Mouse (Mus musculus) intestine, postnatal 0 days (tissue): ENCODE measurements around the gene Rad18. TPM values are rescaled to one million over a fixed set of nuclear protein-coding genes. Genes with fewer than 3 reads are reported as not detected.

Experiments
- ATAC-seq: fragments of 200-750 bp; cut with Nextera tagmentation; 2 replicates; pipeline ENCODE4 v1.8.0; 2017; ENCODE audit warnings: mild to moderate bottlenecking, moderate TSS enrichment, moderate library complexity
- H3K27ac ChIP-seq: fragments of 300-500 bp; sonication (generic); 2 replicates; pipeline ENCODE4 v1.5.1; 2014; ENCODE audit warnings: mild to moderate bottlenecking, low read depth, low read length, moderate library complexity
- H3K27me3 ChIP-seq: fragments of 300-500 bp; sonication (generic); replicated peaks from 2 replicates; pipeline ENCODE4 v1.6.1; 2014; ENCODE audit warnings: low read length, mixed read lengths; ENCODE audit not compliant: control insufficient read depth, insufficient read depth
- H3K36me3 ChIP-seq: fragments of 300-500 bp; sonication (generic); 2 replicates; pipeline ENCODE4 v1.6.1; 2014; ENCODE audit warnings: mild to moderate bottlenecking, moderate library complexity; ENCODE audit not compliant: control insufficient read depth, insufficient read depth
- H3K4me1 ChIP-seq: fragments of 300-500 bp; sonication (generic); replicated peaks from 2 replicates; pipeline ENCODE4 v1.6.1; 2014; ENCODE audit warnings: antibody characterized with exemption, low read length, mixed read lengths; ENCODE audit not compliant: control insufficient read depth, insufficient read depth
- H3K4me2 ChIP-seq: fragments of 300-500 bp; sonication (generic); replicated peaks from 2 replicates; pipeline ENCODE4 v1.6.1; 2014; ENCODE audit warnings: low read depth, mild to moderate bottlenecking, moderate library complexity
- H3K4me3 ChIP-seq: fragments of 300-500 bp; sonication (generic); 2 replicates; pipeline ENCODE4 v1.5.1; 2014; ENCODE audit warnings: low read depth, low read length
- H3K9ac ChIP-seq: fragments of 300-500 bp; sonication (generic); 2 replicates; pipeline ENCODE4 v1.6.1; 2014; ENCODE audit warnings: mild to moderate bottlenecking, low read depth, low read length
- H3K9me3 ChIP-seq: fragments of 300-500 bp; sonication (generic); 2 replicates; pipeline ENCODE4 v1.6.1; 2016; ENCODE audit warnings: mixed run types; ENCODE audit not compliant: control insufficient read depth
- CTCF ChIP-seq: sonication (generic); IDR thresholded peaks from 2 replicates; pipeline ENCODE4 v1.5.1; 2016; ENCODE audit warnings: low read depth, mild to moderate bottlenecking, control low read depth, antibody characterized with exemption, moderate library complexity
- WGBS: fragments of 180-500 bp; shearing (Covaris S2); extraction: QIAGEN DNeasy Blood & Tissue Kit; methylation state at CpG from one replicate; pipeline ENCODE4 v1.1.7; 2014; 5-methylcytosine and 5-hydroxymethylcytosine counted together
- polyA plus RNA-seq: library from polyadenylated mRNA; unstranded; fragments of >200 nt; fragmentation: Nextera tagmentation; extraction: Ambion mirVana; gene quantifications from 2 replicates; pipeline ENCODE4 v1.2.1, GENCODE M21; 2015

Rad18 gene
- polyA plus RNA-seq, 1 experiment from 2014 or later = 7.2 TPM

DNA sequence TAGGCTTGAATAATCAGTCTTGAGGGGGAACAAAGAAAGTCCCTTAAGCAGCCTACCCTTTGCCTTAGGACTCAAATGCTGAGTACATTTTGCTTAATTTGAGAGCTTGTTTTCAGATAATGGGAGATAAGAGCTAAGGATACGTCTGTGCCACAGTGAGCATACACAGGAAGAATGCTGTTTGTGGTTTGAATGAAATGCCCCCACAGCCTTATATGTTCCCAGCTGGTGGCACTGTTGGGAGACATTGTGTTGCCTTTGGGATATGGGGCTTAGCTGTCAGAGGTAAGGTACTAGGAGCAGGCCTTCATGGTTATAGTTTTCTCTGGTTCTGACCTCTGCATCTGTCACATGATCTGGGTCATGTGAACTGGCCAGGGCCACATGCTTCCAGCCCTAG is 108.6 kb downstream of the Rad18 start:
- TF ChIP-seq CTCF = no peak
- Histone ChIP-seq H3K27ac (no peak overlapping the region), H3K4me3 (no peak overlapping the region), H3K4me1 (no peaks in the 10 kb centered on the region), H3K27me3 (no peaks in the 10 kb centered on the region), H3K9ac (no peak overlapping the region), H3K36me3 (no peaks in the 10 kb centered on the region), H3K4me2 (no peak overlapping the region), H3K9me3 (no peaks in the 10 kb centered on the region)
- 41% methylated on average over 1 of the region's 1 CpGs for WGBS
- ATAC-seq = no peak

DNA sequence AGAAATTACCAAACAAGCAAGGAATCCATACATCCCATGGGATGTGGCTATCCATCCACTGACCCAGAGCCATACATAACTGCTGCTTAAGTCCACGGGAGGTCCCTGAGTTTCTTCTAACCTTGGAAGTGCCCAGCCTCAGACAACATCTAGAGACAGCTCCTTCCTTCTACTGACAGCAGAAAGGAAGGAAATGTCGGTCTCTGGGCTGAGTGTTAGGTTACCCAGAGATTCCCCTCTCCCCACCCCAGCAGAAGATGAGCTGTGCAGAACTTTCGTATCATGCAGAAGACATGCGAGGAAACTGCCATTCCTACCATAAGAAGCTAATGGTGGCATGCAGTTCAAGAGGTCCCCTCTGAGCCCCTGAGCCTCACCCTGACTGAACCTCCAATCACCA is 109.5 kb downstream of the Rad18 start:
- H3K9me3 ChIP-seq = no peaks in the 10 kb centered on the region
- H3K27ac ChIP-seq = no peak overlapping the region
- H3K4me1 ChIP-seq = no peaks in the 10 kb centered on the region
- no peaks in the 10 kb centered on the region for H3K36me3 ChIP-seq
- ATAC-seq = no peak
- TF ChIP-seq CTCF = no peak
- H3K9ac ChIP-seq = no peak overlapping the region
- H3K4me2 ChIP-seq = no peak overlapping the region
- H3K4me3 ChIP-seq = no peak overlapping the region
- no peaks in the 10 kb centered on the region for H3K27me3 ChIP-seq
- 74% methylated on average over 4 of the region's 4 CpGs for WGBS

DNA sequence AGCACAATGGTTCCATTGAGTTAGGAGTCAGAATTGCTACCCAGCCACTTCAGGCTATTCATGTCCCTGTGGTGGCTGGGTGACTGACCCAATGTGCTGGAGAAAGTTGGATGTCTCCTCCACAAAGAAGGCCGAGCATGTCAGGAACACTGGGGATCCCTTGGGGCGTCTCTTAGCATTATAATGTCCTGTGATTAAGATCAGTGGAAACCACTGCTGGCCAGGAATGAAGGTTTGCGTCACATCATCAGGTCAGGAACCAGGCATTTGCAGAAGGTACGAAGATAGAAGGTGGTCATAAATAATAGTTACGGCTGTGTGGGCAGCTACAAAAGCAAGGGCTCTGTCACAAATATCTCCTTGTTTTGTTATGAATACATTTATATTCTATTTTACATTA is 111.5 kb downstream of the Rad18 start:
- Histone ChIP-seq H3K4me2 (no peak overlapping the region), H3K27ac (no peak overlapping the region), H3K27me3 (no peaks in the 10 kb centered on the region), H3K9ac (no peak overlapping the region), H3K4me1 (no peaks in the 10 kb centered on the region), H3K4me3 (no peak overlapping the region), H3K9me3 (no peaks in the 10 kb centered on the region), H3K36me3 (no peaks in the 10 kb centered on the region)
- WGBS = 80% methylated on average over 5 of the region's 5 CpGs
- no peak for ATAC-seq
- no peak for TF ChIP-seq CTCF

DNA sequence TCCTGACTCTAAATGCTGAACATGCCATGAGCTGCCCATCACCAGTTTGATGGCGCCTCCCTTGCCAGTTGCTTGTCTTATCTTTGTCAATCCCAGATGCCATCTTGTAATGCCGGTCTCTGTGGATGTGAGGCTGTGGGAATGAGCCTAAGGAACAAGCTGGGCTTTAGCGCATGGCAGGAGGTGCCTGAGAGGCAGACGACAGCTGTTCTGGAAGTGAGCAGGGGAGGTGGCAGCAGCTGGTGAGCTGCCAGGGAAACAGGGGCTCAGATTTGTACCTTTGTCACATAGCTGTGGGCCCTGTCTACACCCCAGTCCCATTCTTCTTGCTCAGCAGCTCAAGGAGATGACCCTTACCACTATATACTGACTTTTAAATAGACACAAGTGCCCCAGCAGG is 114.5 kb downstream of the Rad18 start:
- WGBS = 84% methylated on average over 4 of the region's 4 CpGs
- Histone ChIP-seq H3K4me1 (no peaks in the 10 kb centered on the region), H3K9ac (no peak overlapping the region), H3K4me3 (no peak overlapping the region), H3K9me3 (no peaks in the 10 kb centered on the region), H3K27me3 (no peaks in the 10 kb centered on the region), H3K27ac (no peak overlapping the region), H3K36me3 (no peaks in the 10 kb centered on the region), H3K4me2 (no peak overlapping the region)
- TF ChIP-seq CTCF = no peak
- no peak for ATAC-seq

DNA sequence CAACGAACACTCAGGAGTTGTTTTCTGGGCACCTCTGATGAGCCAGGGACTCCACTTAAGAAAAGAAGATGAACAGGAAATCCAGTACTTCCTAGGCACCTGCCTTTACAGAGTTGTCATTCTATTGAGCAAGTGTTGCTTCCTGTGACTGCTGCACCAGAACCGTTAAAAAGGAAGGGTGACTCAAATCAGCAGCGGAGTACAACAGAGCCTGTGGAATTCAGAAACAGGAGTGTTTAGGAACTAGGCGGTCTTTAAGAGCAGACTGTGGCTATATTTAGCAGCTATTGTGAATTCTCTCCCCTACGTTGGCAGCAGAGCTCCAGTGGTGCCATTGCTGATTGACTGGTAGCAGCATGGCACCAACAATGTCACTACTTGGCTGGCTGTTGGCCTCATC is 119.3 kb downstream of the Rad18 start:
- Histone ChIP-seq H3K4me3 (no peak overlapping the region), H3K4me2 (no peak overlapping the region), H3K27me3 (no peaks in the 10 kb centered on the region), H3K9me3 (no peaks in the 10 kb centered on the region), H3K27ac (no peak overlapping the region), H3K9ac (no peak overlapping the region), H3K36me3 (no peaks in the 10 kb centered on the region), H3K4me1 (no peaks in the 10 kb centered on the region)
- 66% methylated on average over 5 of the region's 5 CpGs for WGBS
- ATAC-seq = no peak
- no peak for TF ChIP-seq CTCF

DNA sequence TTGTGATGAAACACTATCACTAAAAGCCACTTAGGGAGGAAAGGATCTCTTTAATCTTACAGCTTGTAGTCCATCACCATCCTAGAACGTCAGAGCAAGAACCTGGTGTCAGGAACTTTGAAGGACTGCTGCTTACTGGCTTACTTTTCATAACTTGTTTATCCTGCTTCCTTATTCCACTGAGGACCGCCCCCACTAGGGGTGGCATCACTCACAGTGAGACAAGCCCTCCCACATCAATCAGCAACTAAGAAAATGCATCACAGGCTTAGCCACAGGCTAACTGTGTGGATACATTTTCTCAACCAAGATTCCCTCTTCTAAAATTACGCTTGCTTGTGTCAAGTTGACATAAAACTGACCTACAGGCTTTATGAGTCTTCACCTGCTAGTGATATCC is 121.9 kb downstream of the Rad18 start:
- 69% methylated on average over 3 of the region's 3 CpGs for WGBS
- ATAC-seq = no peak
- no peak overlapping the region for H3K27ac ChIP-seq

DNA sequence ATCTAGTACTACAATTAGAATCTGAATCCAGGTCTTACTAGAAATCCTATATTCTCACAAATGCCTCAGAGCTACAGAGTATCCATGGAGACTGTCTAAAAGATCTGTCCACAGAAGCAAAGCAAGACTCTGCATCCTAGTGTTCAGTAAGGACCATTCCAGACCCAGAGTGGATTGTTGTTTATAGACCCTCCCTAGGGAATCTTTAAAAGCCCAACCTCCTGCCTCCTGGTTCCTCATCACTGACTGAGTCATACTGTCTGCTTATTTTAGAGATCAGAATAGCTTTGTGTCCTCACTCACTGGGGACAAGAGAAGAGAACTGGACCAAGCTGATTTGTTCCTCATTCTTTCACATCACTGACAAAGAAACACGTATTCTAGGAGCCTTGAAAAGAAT is 126.1 kb downstream of the Rad18 start:
- Histone ChIP-seq H3K27me3 (no peaks in the 10 kb centered on the region), H3K27ac (no peak overlapping the region), H3K4me1 (no peaks in the 10 kb centered on the region), H3K36me3 (no peaks in the 10 kb centered on the region), H3K9ac (no peak overlapping the region), H3K4me2 (no peak overlapping the region), H3K9me3 (no peaks in the 10 kb centered on the region), H3K4me3 (no peak overlapping the region)
- TF ChIP-seq CTCF = no peak
- 60% methylated on average over 1 of the region's 1 CpGs for WGBS
- no peak for ATAC-seq

More for the DNA sequence above, 121.9 kb downstream of the Rad18 start:
- H3K4me3 ChIP-seq = no peak overlapping the region
- H3K4me2 ChIP-seq = no peak overlapping the region
- H3K9ac ChIP-seq = no peak overlapping the region
- no peak for TF ChIP-seq CTCF
- no peaks in the 10 kb centered on the region for H3K9me3 ChIP-seq
- no peaks in the 10 kb centered on the region for H3K4me1 ChIP-seq
- no peaks in the 10 kb centered on the region for H3K36me3 ChIP-seq
- H3K27me3 ChIP-seq = no peaks in the 10 kb centered on the region

Other genes starting within 250 kb of the Rad18 start
- gene Cav3, start 237.2 kb downstream of the Rad18 start, polyA plus RNA-seq = 4.1 and 4.9 TPM in 2 replicates
- gene Oxtr, start 206.7 kb downstream of the Rad18 start, polyA plus RNA-seq = 0.14 and 0.18 TPM in 2 replicates